Mouse (Mus musculus) cerebellum, adult 18-20 months (tissue): ENCODE measurements around the gene Fmnl2.

Experiments
- DNase-seq, 2 experiments: peaks; one replicate each; pipeline ENCODE4 v3.0.0; 2021

The Fmnl2 gene

DNA sequence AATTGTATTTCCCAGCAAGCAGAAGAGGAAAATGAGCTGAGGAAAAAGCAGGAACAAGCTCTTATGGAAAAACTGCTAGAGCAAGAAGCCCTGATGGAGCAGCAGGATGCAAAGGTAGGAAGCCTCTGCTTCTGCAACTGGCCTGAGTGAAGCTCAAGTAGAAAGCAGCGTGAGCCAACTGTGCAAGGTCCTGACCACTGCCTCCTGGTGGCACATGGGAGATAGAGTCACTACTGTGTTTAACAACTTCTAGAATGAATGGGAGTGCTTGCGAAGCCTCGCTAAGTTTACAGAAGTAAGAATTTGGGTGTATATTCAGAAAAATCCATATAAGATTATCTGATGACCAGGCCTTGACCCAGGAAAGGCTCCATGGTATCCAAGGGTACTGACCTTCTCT, 268.3 kb downstream of the Fmnl2 start:
- DNase-seq, result no peak

DNA sequence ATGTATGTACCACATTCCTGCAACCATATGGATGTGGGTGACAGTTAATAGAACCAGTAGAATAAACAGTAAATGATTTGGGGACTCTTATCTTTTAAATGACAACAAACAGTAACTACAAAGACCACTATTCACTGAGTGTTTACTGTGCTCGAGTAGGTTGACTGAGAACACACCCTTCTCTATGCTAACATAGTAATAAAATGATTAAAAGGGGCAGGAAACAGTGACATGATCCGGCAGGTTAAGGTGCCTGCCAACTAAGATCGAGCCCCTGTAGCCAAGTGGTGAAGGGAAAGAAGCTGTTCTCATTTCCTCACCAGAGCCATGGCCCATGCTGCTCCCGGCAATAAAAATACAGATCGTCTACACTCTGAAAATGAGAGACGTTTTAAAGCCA, 271.4 kb downstream of the Fmnl2 start:
- DNase-seq, result no peak

GRCm38 (mm10) chr2:53131567-53131966, 273.9 kb downstream of the Fmnl2 start:
- DNase-seq, result peak; percentile 47 to 52

DNA sequence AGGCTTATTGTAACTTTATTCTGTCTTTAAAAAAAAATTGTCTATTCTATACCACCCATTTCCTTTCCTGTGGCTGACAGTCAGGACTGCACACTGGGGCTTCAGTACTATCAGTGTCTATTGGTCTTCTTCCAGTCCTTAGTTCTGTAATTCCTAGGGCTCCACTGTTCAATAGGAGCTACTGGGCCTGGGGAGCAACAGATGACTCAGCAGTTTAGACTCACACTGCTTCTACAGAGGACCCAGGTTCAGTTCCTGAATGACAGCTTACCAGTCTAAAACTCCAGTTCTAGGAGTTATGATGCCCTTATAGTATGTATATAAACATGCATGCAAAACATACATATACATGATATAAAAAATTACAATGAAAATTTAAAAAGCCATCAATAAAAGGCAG, 289.2 kb downstream of the Fmnl2 start:
- no peak for DNase-seq

- no peak for DNase-seq
These were observed 316.3 kb downstream of the Fmnl2 start for GRCm38 (mm10) chr2:53173966-53174365.

DNA sequence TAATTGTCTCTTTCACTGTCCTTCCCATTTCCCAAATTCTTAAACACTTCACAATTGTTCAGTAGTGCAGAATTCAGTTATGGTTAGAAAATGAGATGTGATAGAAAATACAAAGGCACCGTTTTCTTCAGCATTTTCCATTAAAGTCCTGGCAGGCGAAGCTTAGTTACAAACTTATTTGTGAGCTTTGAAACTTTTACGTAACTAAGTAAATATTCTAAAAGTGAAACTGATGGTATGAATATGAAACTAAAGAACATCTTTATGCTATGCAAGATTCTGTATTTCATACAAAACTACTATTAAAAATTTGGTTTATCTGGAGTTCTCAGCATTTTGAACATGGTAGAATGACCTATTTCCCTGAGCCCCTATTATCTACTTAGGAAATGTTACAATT, 321.3 kb downstream of the Fmnl2 start:
- no peak for DNase-seq

GRCm38 (mm10) chr2:53179876-53180275, 322.2 kb downstream of the Fmnl2 start:
- DNase-seq, result no peak
